Mouse (Mus musculus) lung, adult 10 weeks (tissue): Measurements from ENCODE around the gene Ccl17. TPM values are rescaled to one million over a fixed set of nuclear protein-coding genes. Genes with fewer than 3 reads are reported as not detected.

ENCODE experiments used
- polyA plus RNA-seq: library from polyadenylated mRNA; stranded (reverse); fragments of 350-450 nt; fragmentation: Illumina TruSeq; extraction: RNeasy Lipid Tissue Mini Kit (QIAGEN cat#74804); gene quantifications from one replicate; pipeline ENCODE4 v1.2.3, GENCODE M21; 2014; ENCODE audit warnings: low read depth, low replicate concordance; ENCODE audit not compliant: insufficient read depth

Ccl17 gene
- polyA plus RNA-seq: 29.6 TPM

GRCm38 (mm10) chr8:94810153-94810552 lies at the start of gene Ccl17:
Gene Ccl17, plus strand, starts transcription at chr8:94810453.

GRCm38 (mm10) chr8:94771941-94772670 lies 38.1 kb upstream of the Ccl17 start, which contains the start of gene Cx3cl1:
Gene Cx3cl1, plus strand, starts transcription at chr8:94772009.

GRCm38 (mm10) chr8:94837662-94838574 lies 27.7 kb downstream of the Ccl17 start, which contains the start of the genes Coq9 and Ciapin1:
Gene Coq9, plus strand, starts transcription at chr8:94838321.
Gene Ciapin1, minus strand, starts transcription at chr8:94838358.

GRCm38 (mm10) chr8:94857346-94858173 lies 47.3 kb downstream of the Ccl17 start, which contains the start of gene Polr2c:
Gene Polr2c, plus strand, starts transcription at chr8:94857450.

Other genes starting within 250 kb of the Ccl17 start
- 6.9 TPM for gene Rspry1, start 208.5 kb upstream of the Ccl17 start, polyA plus RNA-seq
- gene Fam192a, start 208.5 kb upstream of the Ccl17 start, polyA plus RNA-seq: 19.3 TPM
- gene Arl2bp, start 143.9 kb upstream of the Ccl17 start, polyA plus RNA-seq: 94.7 TPM
- gene Pllp, start 114.2 kb upstream of the Ccl17 start, polyA plus RNA-seq: 60.3 TPM
- gene Ccl22, start 64.9 kb upstream of the Ccl17 start, polyA plus RNA-seq: 5.5 TPM
- gene Cx3cl1, start 38.4 kb upstream of the Ccl17 start, polyA plus RNA-seq: 18.1 TPM
- gene Coq9, start 27.9 kb downstream of the Ccl17 start, polyA plus RNA-seq: 32.7 TPM
- 22.1 TPM for gene Ciapin1, start 27.9 kb downstream of the Ccl17 start, polyA plus RNA-seq
- gene Polr2c, start 47.0 kb downstream of the Ccl17 start, polyA plus RNA-seq: 60.7 TPM
- gene Dok4, start 65.9 kb downstream of the Ccl17 start, polyA plus RNA-seq: 21.7 TPM
- gene Ccdc102a, start 107.6 kb downstream of the Ccl17 start, polyA plus RNA-seq: 8.3 TPM
- gene Adgrg5, start 113.2 kb downstream of the Ccl17 start, polyA plus RNA-seq: 1.3 TPM
- gene Adgrg1, start 164.3 kb downstream of the Ccl17 start, polyA plus RNA-seq: 29.7 TPM
- 2.0 TPM for gene Adgrg3, start 207.2 kb downstream of the Ccl17 start, polyA plus RNA-seq
- 8.8 TPM for gene Drc7, start 244.7 kb downstream of the Ccl17 start, polyA plus RNA-seq